Mouse (Mus musculus): Measurements from ENCODE around the gene Klc3.

The Klc3 gene

DNA sequence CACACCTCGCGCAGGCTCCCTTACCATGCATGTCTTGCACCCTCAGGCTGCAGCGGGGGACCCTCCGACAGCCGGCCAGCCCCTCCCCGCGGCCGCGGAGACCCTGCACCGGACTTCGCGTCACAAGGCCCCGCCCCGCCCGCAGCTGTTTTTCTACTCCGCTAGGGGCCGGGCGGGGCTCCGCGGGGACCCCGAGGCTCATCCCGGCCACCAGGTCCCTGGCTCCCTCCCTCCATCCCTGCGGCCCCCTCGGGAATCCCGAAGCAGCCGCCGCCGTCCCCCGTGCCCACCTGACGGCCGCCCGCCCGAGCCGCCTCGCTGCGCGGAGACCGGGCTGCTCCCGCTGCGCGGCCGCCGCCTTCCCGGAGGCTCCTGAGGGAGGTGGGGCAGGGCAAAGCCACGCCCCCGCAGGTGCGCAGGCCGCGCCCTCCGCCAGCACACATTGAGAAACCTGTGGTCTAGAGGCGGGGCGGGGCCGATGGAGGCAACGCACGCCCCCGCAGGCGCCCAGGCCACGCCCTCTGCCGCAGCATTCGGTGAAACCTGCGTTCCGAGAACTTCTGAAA lies at the start of gene Klc3:
Gene Klc3 (minus strand): TSS at position 374 of the 566 bp plus-strand sequence.
- ATAC-seq (ENCODE audit: insufficient number of reproducible peaks, low FRiP score, low TSS enrichment) = no peak

DNA sequence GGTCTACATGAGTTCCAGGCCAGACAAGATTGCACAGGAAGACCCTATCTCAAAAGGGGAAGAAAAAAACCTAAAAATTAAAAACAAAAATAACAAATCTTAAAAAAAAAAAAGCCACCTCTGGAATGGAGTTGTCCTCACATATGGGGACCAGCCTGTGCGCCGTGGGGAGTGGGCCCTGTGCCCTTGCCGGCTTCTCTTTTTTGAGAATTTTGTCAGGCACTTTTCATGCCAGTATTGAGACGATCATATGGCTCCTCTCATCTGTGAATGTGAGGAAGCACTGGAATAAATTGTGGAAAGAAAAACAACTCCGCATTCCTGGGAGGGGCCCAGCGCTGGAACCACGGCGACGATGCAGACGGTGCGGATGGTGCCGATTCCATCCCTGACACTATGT lies 45.3 kb upstream of the Klc3 start:
- no peak for ATAC-seq (ENCODE audit: insufficient number of reproducible peaks, low FRiP score, low TSS enrichment)

DNA sequence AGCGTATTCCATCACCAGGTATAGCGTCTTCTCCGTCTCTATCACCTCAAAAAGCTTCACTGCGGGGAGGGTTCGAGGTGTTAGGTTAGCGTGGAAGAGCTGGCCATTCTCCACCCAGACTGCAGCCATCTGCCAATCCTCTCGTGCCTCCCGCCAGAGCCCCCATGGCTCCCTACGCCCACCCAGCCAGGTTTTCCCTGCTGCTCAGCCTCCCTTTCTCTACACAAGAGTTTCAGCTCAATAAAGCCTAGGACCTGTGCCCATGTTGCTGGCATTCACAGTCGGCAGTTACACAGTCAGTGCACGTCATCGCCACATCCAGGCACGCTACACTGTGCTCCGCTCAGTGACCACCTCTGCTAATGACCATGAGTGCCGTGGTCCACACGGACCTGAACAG lies 43.8 kb upstream of the Klc3 start:
- no peak for ATAC-seq (ENCODE audit: insufficient number of reproducible peaks, low FRiP score, low TSS enrichment)

DNA sequence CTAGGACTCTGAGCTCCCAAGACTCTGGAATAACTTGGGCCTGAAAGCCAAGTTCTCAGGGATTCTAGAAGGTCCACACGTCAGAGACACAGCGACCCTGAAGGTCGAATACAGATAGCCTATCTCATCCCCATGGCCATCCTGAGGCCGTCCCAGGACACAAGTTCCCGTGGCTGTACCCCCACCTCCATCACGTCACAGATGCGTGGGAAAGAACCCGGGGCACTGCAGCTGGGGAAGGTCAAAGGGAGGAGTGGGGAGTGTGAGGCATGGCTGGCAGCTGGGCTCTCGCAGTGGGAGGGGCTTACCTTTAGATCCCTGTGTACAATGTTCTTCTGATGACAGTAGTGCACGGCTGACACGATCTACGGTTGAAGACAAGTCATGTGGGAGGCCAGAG lies 40.9 kb upstream of the Klc3 start:
- ATAC-seq (ENCODE audit: insufficient number of reproducible peaks, low FRiP score, low TSS enrichment) = no peak

GRCm38 (mm10) chr7:19443344-19443743 lies 39.4 kb upstream of the Klc3 start:
- peak; percentile 54; the same call in 1 of the 2 replicates for ATAC-seq (ENCODE audit: insufficient number of reproducible peaks, low FRiP score, low TSS enrichment)

DNA sequence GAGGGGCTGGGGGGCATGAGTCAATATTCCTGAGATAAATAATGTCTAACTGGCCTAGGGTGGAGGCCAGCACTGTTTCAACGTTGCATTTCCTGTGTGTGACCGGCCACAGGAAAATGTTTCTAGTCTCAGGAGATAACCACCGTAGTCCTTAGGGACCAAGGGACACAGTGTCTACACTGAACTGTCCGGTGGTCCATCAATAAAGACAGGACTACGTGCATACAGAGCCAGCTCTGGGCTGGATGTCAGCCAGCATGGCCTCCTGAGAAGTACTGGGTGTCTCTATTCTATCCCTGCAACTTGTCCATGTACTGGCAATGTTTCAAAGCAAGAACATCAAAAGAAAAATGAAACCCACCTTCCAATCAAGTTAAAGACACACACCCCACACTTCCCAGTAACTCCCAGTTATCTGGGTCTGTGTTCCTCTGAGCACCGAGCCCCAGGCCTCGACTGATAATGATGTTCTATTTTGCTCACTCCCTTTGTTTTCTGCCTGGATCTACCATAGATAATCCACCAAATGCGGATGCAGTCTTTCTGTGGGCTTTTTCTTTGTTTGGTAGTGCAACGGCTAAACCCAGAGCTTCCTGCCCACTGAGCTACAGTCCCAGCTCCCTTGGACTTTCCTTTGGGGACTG lies 37.7 kb upstream of the Klc3 start:
- ATAC-seq (ENCODE audit: insufficient number of reproducible peaks, low FRiP score, low TSS enrichment) = no peak

DNA sequence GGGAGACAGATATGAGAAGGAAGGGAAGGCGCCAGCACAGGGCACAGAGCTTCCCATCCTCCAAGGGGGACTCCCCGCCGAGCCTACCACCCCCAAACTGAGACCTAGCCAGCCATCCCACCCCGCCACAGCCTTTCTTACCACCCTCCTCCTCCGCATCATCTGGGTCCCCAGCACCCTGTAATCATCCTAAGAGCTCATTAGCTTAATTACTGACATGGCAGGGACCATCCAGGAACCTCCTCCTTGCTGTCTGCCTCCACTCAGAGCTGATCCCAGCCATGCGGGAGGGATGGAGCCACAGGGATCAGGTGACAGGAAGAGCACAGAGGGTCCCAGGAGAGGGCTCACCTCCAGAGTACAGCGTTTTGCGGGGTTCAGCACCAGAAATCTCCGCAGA lies 33.1 kb upstream of the Klc3 start:
- no peak for ATAC-seq (ENCODE audit: insufficient number of reproducible peaks, low FRiP score, low TSS enrichment)

GRCm38 (mm10) chr7:19436276-19436675 lies 32.4 kb upstream of the Klc3 start:
- no peak for ATAC-seq (ENCODE audit: insufficient number of reproducible peaks, low FRiP score, low TSS enrichment)

DNA sequence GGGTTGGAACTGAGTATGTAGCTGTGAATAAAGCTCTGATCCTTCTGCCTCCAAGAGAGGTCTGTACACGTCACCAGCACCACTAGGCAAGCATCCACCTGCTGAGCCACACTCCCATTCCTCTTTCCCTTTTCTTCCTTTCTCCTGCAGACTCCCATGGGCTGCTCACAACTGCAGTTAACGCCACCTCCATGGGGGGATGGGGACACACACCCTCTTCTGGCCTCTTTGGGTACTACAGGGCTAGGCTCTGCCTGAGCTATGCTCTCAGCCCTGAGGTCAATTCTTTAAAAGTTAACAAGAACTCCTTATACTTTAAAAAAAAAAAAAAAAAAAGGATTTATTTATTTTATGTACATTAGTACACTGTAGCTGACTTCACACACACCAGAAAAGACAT lies 28.6 kb upstream of the Klc3 start:
- no peak for ATAC-seq (ENCODE audit: insufficient number of reproducible peaks, low FRiP score, low TSS enrichment)

GRCm38 (mm10) chr7:19430402-19430801 lies 26.5 kb upstream of the Klc3 start:
- ATAC-seq (ENCODE audit: insufficient number of reproducible peaks, low FRiP score, low TSS enrichment) = no peak

DNA sequence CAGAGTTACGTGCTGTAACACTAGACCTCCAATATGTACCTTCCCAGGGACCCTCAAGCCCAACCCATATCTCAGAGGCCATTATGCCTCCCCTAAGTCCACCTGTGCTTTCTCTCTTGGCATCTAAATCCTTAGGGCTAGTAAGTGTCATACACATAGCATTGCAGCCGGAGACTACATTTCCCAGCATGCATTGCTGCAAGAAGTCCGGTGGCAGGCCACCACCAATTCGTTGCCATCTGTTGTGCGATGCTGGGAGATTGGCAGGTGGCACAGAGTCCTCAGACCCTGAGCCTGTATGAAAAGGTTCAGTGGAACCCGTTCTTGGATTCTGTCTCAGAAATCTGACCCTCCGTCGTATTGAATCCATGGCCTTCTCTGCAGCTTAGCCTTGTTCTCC lies 25.8 kb upstream of the Klc3 start:
- no peak for ATAC-seq (ENCODE audit: insufficient number of reproducible peaks, low FRiP score, low TSS enrichment)

DNA sequence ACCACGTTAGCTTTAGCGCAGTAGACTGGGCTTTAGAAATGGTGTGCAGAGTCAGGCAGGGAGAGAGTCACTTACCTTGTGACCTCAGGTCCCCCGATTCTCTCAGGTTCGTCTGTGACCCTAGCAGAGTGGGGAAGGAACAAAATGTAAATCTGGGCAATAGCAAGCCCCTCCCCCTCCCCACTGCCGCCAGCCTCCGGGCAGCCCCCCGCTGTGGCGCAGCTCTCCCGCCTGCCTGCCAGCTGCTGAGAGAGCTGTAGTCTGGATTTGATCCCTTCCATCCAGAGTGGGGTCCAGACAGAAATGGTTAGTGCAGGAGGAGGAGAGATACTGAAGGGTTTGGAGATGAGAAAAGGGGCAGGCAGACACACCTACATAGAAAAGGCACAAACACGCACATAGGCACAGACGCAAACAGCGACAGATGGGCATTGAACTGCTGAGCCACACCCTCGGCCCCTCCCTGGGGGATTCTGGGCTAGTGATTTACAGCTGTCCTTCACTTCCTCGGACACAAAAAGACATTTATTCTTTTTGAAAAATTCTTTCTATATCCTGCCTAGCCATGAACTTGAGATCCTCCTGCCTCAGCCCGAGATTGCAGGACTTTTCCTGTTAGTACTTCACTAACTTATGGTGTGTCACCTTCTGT lies 24.2 kb upstream of the Klc3 start:
- ATAC-seq (ENCODE audit: insufficient number of reproducible peaks, low FRiP score, low TSS enrichment) = no peak

DNA sequence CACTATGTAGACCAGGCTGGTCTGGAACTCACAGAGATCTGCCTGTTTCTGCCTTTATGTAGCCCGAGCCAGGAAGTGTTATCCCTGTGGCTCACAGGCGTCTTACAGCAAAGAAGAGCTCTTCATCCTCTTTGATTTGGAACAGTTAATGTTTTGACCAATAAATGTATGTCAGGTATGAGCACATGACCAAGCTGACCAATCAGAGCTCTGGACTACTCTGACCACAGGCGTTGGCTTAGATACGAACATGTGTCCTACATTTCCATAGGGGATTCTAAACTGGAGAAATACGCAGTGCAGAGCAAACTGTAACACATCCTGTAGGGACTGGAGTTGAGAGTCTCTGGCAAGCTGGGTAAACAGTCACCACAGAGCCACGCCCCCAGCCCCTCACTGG lies 23.0 kb upstream of the Klc3 start:
- no peak for ATAC-seq (ENCODE audit: insufficient number of reproducible peaks, low FRiP score, low TSS enrichment)

GRCm38 (mm10) chr7:19426349-19426748 lies 22.4 kb upstream of the Klc3 start:
- no peak for ATAC-seq (ENCODE audit: insufficient number of reproducible peaks, low FRiP score, low TSS enrichment)

- no peak for ATAC-seq (ENCODE audit: insufficient number of reproducible peaks, low FRiP score, low TSS enrichment)
Observed at GRCm38 (mm10) chr7:19424051-19424450, 20.1 kb upstream of the Klc3 start.

GRCm38 (mm10) chr7:19423083-19423482 lies 19.2 kb upstream of the Klc3 start:
- ATAC-seq (ENCODE audit: insufficient number of reproducible peaks, low FRiP score, low TSS enrichment) = no peak

- peak; percentile 79; the same call in 1 of the 2 replicates for ATAC-seq (ENCODE audit: insufficient number of reproducible peaks, low FRiP score, low TSS enrichment)
Observed at GRCm38 (mm10) chr7:19420821-19421636, 17.1 kb upstream of the Klc3 start.

DNA sequence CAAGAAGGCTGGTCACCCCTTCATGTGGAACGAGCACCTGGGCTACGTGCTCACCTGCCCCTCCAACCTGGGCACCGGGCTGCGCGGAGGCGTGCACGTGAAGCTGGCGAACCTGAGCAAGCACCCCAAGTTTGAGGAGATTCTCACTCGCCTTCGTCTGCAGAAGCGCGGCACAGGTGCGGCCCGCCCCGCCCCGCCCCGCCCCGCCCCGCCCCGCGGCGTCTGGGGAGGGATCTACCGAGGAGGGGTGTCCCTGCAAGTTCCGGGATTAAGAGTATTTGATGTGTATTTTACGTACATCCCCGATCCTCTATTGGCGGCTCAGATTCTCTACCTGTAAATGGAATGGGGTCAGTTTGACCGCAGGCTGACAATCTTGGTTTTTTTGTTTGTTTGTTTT lies 16.2 kb upstream of the Klc3 start:
- ATAC-seq (ENCODE audit: insufficient number of reproducible peaks, low FRiP score, low TSS enrichment) = no peak

DNA sequence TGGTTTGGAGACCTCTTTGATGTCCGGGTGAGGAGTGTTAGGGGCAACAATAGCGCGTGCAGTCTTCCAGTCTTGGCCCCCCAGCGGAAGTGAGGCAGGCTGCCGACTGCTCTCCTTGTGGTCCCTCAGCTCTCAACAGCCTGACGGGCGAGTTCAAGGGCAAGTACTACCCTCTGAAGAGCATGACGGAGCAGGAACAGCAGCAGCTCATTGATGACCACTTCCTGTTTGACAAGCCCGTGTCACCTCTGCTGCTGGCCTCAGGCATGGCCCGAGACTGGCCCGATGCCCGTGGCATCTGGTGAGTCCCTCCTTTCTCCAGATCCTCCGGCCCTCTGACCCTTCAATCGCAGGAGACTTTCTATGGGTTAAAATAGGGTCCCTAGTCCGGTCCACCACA lies 12.7 kb upstream of the Klc3 start:
- ATAC-seq (ENCODE audit: insufficient number of reproducible peaks, low FRiP score, low TSS enrichment) = no peak

DNA sequence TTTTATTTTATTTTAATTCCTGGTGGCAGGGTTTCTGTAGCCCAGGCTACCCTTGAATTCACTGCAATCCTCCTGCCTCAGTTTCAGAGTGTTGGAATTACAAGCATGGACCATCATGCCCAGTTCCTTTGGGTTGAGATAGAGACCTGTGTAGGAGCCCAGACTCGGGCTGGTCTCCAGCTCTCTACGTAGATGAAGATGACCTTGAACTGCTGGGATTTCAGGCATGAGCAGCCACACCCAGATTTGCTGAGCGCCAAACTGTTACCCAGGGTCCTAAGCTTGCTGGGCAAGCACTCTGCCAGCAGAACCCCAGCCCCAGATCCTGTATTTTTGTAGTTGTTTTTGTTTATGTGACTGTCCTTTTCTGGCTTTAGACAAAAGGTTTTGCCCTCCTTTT lies 9.6 kb upstream of the Klc3 start:
- ATAC-seq (ENCODE audit: insufficient number of reproducible peaks, low FRiP score, low TSS enrichment) = no peak

GRCm38 (mm10) chr7:19411783-19412182 lies 7.9 kb upstream of the Klc3 start:
- ATAC-seq (ENCODE audit: insufficient number of reproducible peaks, low FRiP score, low TSS enrichment) = no peak

Measured in cerebellum, adult (tissue).